Mouse (Mus musculus) liver, adult 2 months (tissue): ENCODE data around the gene Dmwd.

ENCODE experiments used
- CTCF ChIP-seq: fragments of 200-500 bp; IDR thresholded peaks from 2 replicates; pipeline ENCODE4 v1.5.1; 2011; ENCODE audit warnings: low read depth, low read length, control low read depth
- POLR2A ChIP-seq: fragments of 200-500 bp; IDR thresholded peaks from 2 replicates; pipeline ENCODE4 v1.6.1; 2011; ENCODE audit warnings: low read length, control low read depth; ENCODE audit not compliant: insufficient read depth; ENCODE audit errors: extremely low read depth

GRCm38 (mm10) chr7:19076586-19076991, 562 bp downstream of the Dmwd start:
- TF ChIP-seq CTCF: no peak
- TF ChIP-seq POLR2A: no peak
